Mouse (Mus musculus): ENCODE data around the gene Amfr. TPM values are rescaled to one million over a fixed set of nuclear protein-coding genes. Genes with fewer than 3 reads are reported as not detected.

The Amfr gene
- polyA plus RNA-seq, 1 experiment from 2014 or later = 67.2 TPM

DNA sequence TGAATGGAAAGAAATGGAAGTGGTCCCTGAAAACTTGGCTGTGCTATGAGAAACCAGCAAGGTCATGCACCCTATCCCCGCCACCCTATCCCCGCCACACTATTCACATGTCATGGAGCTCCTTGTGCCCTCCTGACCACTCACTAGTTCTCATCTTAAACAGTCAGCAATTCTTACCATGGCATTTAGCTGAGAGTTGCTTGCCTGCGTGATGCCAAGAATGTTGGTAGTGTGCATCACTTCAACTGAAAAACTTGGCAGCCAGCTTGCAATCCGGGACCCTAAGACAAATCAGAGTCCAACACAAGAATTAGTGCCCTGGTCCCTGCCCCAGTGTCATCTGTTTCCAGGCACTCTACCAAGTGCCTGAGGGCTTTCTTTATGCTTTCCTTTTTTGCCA lies 32.5 kb downstream of the Amfr start:
- Histone ChIP-seq H3K9ac (no peak overlapping the region), H3K4me2 (no peak overlapping the region), H3K4me1 (replicated peaks) (peaks cover 6% of the 10 kb centered on the region; the same call in 1 of the 2 replicates), H3K4me3 (no peak overlapping the region), H3K27me3 (replicated peaks) (no peaks in the 10 kb centered on the region), H3K36me3 (peaks cover 88% of the 10 kb centered on the region), H3K27ac (ENCODE audit: poor library complexity, severe bottlenecking) (no peak overlapping the region), H3K9me3 (replicated peaks) (no peaks in the 10 kb centered on the region)
- WGBS = 92% methylated on average over 4 of the region's 4 CpGs
- ATAC-seq (ENCODE audit: insufficient number of reproducible peaks, low FRiP score) = no peak

DNA sequence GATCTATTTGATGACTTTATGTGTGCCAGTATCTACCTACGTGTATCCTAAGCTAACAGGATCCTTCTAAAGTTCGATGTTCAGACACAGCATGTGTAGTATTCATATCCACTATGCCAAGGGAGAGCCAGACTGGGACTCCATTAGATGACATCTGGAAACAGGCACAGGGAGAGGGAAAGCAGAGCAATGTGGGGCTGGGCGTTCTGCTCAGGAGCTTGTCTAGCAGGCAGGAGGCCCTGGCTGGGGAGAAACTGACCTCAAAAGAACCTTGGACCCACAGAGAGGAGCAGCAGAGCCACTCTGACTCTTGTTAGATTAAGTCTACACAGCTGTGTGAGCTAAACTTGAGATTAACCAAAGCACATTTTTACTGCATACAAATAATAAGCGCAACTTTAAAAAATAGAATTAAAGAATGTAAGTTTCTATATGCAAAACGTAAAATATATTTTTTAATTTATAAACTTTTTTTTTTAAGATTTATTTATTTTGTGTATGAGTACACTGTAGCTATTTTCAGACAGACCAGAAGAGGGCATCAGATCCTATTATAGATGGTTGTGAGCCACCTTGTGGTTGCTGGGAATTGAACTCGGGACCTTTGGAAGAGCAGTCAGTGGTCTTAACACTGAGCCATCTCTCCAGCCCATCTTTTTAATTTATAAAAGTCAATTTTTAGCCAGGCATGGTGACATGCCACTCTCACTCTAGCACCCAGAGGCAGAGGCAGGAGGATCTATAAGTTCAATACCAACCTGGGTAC lies 36.0 kb downstream of the Amfr start:
- no peak for ATAC-seq (ENCODE audit: insufficient number of reproducible peaks, low FRiP score)
- no peak overlapping the region for H3K27ac ChIP-seq (ENCODE audit: poor library complexity, severe bottlenecking)
- WGBS = 85% methylated on average over 6 of the region's 6 CpGs

DNA sequence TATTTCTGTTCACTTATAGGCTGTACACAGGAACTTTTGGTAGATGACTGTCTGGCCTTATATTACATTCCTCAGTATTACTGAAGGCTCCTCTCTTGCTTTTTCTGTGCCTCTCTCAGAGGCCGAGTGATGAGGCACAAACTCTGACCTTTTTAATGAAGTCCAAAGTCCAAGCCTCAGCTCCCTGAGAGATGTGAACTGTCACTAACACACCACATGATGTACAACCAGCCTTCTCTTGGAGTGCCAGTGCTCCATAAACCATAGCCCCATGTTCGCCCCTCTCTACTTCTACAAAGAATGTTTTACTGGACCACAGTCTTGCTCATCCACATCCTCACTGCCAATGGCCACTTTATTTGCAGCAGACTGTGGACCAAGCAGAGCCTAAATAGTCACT lies 37.3 kb downstream of the Amfr start:
- no peaks in the 10 kb centered on the region for H3K9me3 ChIP-seq (replicated peaks)
- no peak overlapping the region for H3K4me3 ChIP-seq
- H3K4me2 ChIP-seq = no peak overlapping the region
- 88% methylated on average over 2 of the region's 2 CpGs for WGBS
- H3K27me3 ChIP-seq (replicated peaks) = no peaks in the 10 kb centered on the region
- peaks cover 88% of the 10 kb centered on the region for H3K36me3 ChIP-seq
- peaks cover 3% of the 10 kb centered on the region; the same call in 1 of the 2 replicates for H3K4me1 ChIP-seq (replicated peaks)
- no peak overlapping the region for H3K27ac ChIP-seq (ENCODE audit: poor library complexity, severe bottlenecking)
- H3K9ac ChIP-seq = no peak overlapping the region
- ATAC-seq (ENCODE audit: insufficient number of reproducible peaks, low FRiP score) = no peak

More for the DNA sequence above, 36.0 kb downstream of the Amfr start:
- Histone ChIP-seq H3K4me1 (replicated peaks) (peaks cover 3% of the 10 kb centered on the region; the same call in 1 of the 2 replicates), H3K36me3 (peaks cover 89% of the 10 kb centered on the region), H3K4me2 (no peak overlapping the region), H3K9me3 (replicated peaks) (no peaks in the 10 kb centered on the region), H3K27me3 (replicated peaks) (no peaks in the 10 kb centered on the region), H3K9ac (no peak overlapping the region), H3K4me3 (no peak overlapping the region)

DNA sequence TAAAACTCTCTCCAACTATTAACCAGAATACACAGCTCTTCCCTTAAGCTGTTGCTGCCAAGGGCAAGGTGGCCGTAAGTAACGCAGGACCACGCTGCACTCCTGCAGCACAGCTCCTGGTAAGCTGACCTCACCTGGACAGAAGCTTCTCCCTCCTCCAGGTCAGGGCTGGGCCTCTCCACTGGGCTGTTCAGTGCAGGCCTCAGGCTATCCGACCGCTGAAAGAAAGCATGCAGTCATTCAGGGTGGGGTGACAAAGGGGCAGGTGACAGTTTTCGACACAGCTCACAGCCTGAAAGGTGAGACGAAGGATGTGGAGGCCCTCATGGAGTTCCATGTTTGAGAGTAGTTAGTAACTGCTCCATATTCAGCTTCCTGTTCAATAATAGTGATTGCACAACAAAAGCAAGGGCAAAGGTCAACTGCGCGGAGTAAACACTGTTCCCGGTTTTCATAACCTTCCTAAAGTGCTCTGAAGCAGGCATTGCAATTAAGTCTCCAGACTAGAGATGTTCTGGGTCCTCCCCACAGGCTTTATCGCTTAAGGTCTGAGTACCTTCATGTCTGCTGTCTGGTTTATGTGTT lies 37.9 kb downstream of the Amfr start:
- Histone ChIP-seq H3K4me3 (no peak overlapping the region), H3K27me3 (replicated peaks) (no peaks in the 10 kb centered on the region), H3K4me2 (no peak overlapping the region), H3K36me3 (peaks cover 81% of the 10 kb centered on the region), H3K9me3 (replicated peaks) (no peaks in the 10 kb centered on the region), H3K4me1 (replicated peaks) (peaks cover 3% of the 10 kb centered on the region; the same call in 1 of the 2 replicates), H3K9ac (no peak overlapping the region), H3K27ac (ENCODE audit: poor library complexity, severe bottlenecking) (no peak overlapping the region; the same call in 1 of the 2 replicates)
- no peak for ATAC-seq (ENCODE audit: insufficient number of reproducible peaks, low FRiP score)
- WGBS = 88% methylated on average over 11 of the region's 11 CpGs

DNA sequence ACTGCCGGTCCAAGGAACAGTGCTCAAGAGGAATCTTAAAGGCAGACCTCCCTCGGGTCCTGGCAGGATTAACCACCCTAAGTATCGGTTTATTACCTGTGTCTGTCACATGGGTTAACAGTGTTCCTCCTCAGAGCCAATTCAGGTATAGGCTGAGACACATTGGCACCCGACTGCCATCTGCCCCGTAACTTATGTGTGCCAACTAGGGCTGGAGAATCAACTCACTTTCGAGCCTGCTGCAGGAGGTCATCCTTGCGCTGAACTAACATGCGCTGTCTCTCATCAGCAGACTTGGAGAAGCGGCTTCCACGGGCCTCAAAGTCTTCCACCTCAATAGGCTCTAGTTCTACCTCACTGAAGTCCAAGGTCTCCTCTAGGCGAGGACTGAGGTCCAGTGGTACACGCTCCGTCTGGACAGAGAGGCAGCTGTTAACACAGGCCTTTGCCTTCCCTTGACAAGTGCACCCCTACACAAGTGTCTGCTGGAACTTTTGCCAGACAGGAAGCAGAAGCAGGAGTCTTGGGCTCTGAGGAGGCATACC lies 38.7 kb downstream of the Amfr start:
- no peak overlapping the region for H3K4me3 ChIP-seq
- no peaks in the 10 kb centered on the region for H3K9me3 ChIP-seq (replicated peaks)
- H3K9ac ChIP-seq = no peak overlapping the region
- no peak for ATAC-seq (ENCODE audit: insufficient number of reproducible peaks, low FRiP score)
- H3K27me3 ChIP-seq (replicated peaks) = no peaks in the 10 kb centered on the region
- no peak overlapping the region for H3K27ac ChIP-seq (ENCODE audit: poor library complexity, severe bottlenecking)
- WGBS = 91% methylated on average over 13 of the region's 13 CpGs
- no peak overlapping the region for H3K4me2 ChIP-seq
- H3K36me3 ChIP-seq = peaks cover 73% of the 10 kb centered on the region
- peaks cover 3% of the 10 kb centered on the region; the same call in 1 of the 2 replicates for H3K4me1 ChIP-seq (replicated peaks)

DNA sequence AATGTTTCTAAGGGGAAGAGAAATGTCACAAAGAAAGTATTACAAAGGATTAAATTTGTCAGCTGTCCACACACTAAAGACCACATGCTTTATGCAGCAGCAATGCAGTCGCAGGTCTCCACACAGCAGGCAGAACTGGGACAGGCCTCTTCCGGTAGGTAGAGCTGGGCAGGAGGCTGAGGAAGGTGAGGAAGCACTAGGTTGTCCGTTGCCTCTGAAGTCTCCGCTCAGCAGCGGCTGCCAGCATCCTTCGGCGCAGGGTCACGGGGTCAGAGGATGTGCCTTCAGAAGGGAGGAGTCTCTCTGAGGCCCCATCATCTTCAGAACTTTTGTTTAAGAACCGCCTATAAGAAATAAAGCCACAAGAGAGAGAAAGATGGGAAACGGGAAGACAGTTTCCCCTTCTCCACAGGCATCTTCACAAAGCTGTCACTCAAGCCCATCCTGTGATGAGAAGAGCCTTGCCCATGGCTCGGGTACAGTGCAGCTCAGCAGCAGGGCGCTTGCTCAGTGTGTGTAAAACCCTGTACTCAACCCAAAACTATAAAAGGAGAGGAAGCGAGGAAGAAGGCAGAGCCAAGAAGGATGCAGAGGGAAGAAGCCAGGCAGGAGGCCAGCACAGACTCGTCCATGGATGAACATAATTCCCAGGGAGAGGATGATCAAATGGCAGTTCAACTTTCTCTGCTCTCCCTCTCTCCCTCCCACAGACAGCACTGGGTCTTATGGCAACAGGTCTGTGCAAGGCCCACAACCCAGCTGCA lies 39.5 kb downstream of the Amfr start:
- Histone ChIP-seq H3K9me3 (replicated peaks) (no peaks in the 10 kb centered on the region), H3K36me3 (peaks cover 66% of the 10 kb centered on the region), H3K4me1 (replicated peaks) (peaks cover 3% of the 10 kb centered on the region; the same call in 1 of the 2 replicates), H3K27ac (ENCODE audit: poor library complexity, severe bottlenecking) (no peak overlapping the region), H3K27me3 (replicated peaks) (no peaks in the 10 kb centered on the region), H3K9ac (no peak overlapping the region), H3K4me2 (no peak overlapping the region), H3K4me3 (no peak overlapping the region)
- ATAC-seq (ENCODE audit: insufficient number of reproducible peaks, low FRiP score) = no peak
- WGBS = 86% methylated on average over 14 of the region's 14 CpGs

DNA sequence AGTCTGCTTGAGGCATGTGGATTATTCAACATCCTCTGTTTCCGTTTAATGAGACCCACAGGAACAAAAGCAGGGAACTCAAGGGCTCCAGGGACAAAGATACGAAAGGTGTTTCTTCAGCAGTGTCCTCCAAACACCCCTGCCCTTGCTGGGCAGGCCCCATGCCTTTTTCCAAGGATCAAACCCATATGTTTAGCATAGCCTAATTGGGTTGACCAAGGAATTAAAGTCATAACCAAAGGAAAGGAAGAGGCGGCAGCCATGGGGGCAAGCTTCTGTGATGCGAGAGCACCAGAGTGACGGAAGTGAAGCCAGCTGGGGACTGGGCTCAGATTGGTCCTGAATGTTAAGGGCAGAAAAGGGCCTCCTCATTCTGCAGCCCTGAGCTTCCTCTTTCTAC lies 40.4 kb downstream of the Amfr start:
- Histone ChIP-seq H3K4me2 (no peak overlapping the region), H3K4me3 (no peak overlapping the region), H3K27ac (ENCODE audit: poor library complexity, severe bottlenecking) (no peak overlapping the region), H3K27me3 (replicated peaks) (no peaks in the 10 kb centered on the region), H3K9ac (no peak overlapping the region), H3K36me3 (peaks cover 60% of the 10 kb centered on the region), H3K9me3 (replicated peaks) (no peaks in the 10 kb centered on the region), H3K4me1 (replicated peaks) (peaks cover 3% of the 10 kb centered on the region; the same call in 1 of the 2 replicates)
- WGBS = 93% methylated on average over 5 of the region's 5 CpGs
- no peak for ATAC-seq (ENCODE audit: insufficient number of reproducible peaks, low FRiP score)

DNA sequence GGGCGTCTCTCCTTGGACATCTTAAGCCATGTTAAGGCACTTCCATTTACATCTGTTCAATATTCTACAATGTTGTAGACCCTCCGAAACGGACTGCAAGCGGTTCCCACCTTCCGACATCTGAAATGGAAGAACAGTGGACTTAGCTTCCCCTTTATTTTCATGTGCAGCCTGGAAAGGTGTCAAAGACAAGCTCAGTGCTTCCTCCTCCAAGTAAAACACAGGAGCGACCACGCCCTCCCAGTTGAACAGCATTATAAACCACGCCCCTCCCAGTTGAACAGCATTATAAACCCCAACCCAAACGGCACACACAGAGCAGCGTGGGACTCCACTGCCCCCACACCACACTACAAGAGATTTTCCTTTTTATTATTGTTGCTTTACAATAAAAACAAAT lies 41.2 kb downstream of the Amfr start:
- Histone ChIP-seq H3K27ac (ENCODE audit: poor library complexity, severe bottlenecking) (no peak overlapping the region), H3K4me1 (replicated peaks) (peaks cover 2% of the 10 kb centered on the region; the same call in 1 of the 2 replicates), H3K9ac (no peak overlapping the region), H3K9me3 (replicated peaks) (no peaks in the 10 kb centered on the region), H3K27me3 (replicated peaks) (no peaks in the 10 kb centered on the region), H3K4me2 (no peak overlapping the region), H3K36me3 (peaks cover 62% of the 10 kb centered on the region), H3K4me3 (no peak overlapping the region)
- ATAC-seq (ENCODE audit: insufficient number of reproducible peaks, low FRiP score) = no peak
- 92% methylated on average over 10 of the region's 10 CpGs for WGBS

DNA sequence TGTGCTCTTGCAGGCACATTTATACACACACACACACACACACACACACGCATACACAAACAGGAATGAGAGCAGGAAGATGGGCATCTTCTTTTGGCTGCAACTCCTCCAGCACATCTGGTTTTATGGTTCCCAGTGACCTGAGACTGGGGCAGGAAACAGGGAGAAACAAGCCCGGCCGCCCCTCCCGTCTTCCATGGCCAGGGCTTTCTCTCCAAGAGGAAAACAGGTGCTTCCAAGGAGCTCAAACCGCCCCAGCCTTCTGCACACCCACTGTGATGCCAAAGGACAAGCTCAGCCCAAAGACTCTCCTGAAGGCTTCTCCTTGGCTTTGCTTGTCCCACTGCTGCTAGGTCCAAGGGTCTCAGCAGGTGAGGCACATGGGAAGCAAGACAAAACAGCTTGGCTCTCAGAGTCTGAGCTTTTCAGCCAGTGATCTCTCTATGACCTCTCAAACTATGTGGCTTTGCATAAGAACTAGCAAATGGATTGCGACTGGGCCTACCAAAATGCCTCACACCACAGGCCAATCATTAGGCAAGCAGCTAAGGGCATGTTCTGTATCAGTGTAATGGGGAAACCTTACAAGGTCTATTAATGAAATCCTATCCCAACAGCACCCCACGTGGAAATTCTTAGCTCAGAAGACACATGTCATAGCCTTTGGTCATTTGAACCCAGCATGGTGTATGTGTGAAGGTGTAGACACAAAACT lies 42.9 kb downstream of the Amfr start:
- Histone ChIP-seq H3K4me3 (no peak overlapping the region), H3K27ac (ENCODE audit: poor library complexity, severe bottlenecking) (no peak overlapping the region), H3K4me2 (no peak overlapping the region), H3K9me3 (replicated peaks) (no peaks in the 10 kb centered on the region), H3K4me1 (replicated peaks) (no peaks in the 10 kb centered on the region), H3K36me3 (peaks cover 56% of the 10 kb centered on the region), H3K9ac (no peak overlapping the region), H3K27me3 (replicated peaks) (no peaks in the 10 kb centered on the region)
- WGBS = 78% methylated on average over 7 of the region's 7 CpGs
- ATAC-seq (ENCODE audit: insufficient number of reproducible peaks, low FRiP score) = no peak

DNA sequence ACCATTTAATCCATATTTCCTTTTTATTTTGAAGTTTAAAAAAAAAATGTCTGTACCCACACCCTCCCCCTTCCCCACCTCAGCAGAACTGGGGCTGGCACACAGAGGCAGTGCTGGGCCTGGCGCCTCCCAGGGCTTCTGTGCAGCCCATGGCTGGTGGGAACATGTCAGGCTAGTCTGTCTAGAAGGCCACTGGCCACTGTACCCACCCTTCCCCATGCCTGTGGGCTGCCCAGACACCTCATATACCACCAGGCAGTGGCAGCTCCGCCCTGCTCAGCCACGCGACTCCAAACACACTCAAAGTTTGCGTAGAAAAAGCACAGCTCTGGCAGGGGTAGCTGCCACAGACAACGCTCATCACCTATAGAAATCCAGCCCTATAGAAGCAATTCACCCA lies 44.3 kb downstream of the Amfr start:
- Histone ChIP-seq H3K4me3 (no peak overlapping the region), H3K9ac (no peak overlapping the region), H3K36me3 (peaks cover 41% of the 10 kb centered on the region), H3K4me2 (no peak overlapping the region), H3K27me3 (replicated peaks) (no peaks in the 10 kb centered on the region), H3K4me1 (replicated peaks) (no peaks in the 10 kb centered on the region), H3K27ac (ENCODE audit: poor library complexity, severe bottlenecking) (no peak overlapping the region), H3K9me3 (replicated peaks) (no peaks in the 10 kb centered on the region)
- ATAC-seq (ENCODE audit: insufficient number of reproducible peaks, low FRiP score) = no peak
- WGBS = 72% methylated on average over 6 of the region's 6 CpGs
